Mouse (Mus musculus) intestine, embryonic 15.5 days (tissue): ENCODE results near the gene Pik3r2. TPM values are rescaled to one million over a fixed set of nuclear protein-coding genes. Genes with fewer than 3 reads are reported as not detected.

ENCODE experiments used
- ATAC-seq: fragments of 200-750 bp; cut with Nextera tagmentation; 2 replicates; pipeline ENCODE4 v1.8.0; 2017; ENCODE audit warnings: moderate TSS enrichment, moderate library complexity
- H3K27ac ChIP-seq: fragments of 300-500 bp; sonication (generic); 2 replicates; pipeline ENCODE4 v1.5.1; 2015; ENCODE audit warnings: mild to moderate bottlenecking, inconsistent platforms
- H3K27me3 ChIP-seq: fragments of 300-500 bp; sonication (generic); replicated peaks from 2 replicates; pipeline ENCODE4 v1.6.1; 2015; ENCODE audit warnings: inconsistent platforms
- H3K36me3 ChIP-seq: fragments of 300-500 bp; sonication (generic); 2 replicates; pipeline ENCODE4 v1.6.1; 2015; ENCODE audit warnings: inconsistent platforms
- H3K4me1 ChIP-seq: fragments of 300-500 bp; sonication (generic); replicated peaks from 2 replicates; pipeline ENCODE4 v1.6.1; 2015; ENCODE audit warnings: inconsistent platforms
- H3K4me2 ChIP-seq: fragments of 300-500 bp; sonication (generic); replicated peaks from 2 replicates; pipeline ENCODE4 v1.6.1; 2015; ENCODE audit warnings: mild to moderate bottlenecking, inconsistent platforms
- H3K4me3 ChIP-seq: fragments of 300-500 bp; sonication (generic); replicated peaks from 2 replicates; pipeline ENCODE4 v1.5.1; 2015; ENCODE audit warnings: inconsistent platforms
- H3K9ac ChIP-seq: fragments of 300-500 bp; sonication (generic); 2 replicates; pipeline ENCODE4 v1.6.1; 2015; ENCODE audit warnings: inconsistent platforms
- H3K9me3 ChIP-seq: fragments of 300-500 bp; sonication (generic); 2 replicates; pipeline ENCODE4 v1.6.1; 2016; ENCODE audit warnings: inconsistent platforms
- WGBS: fragments of 180-500 bp; shearing (Covaris S2); methylation state at CpG from one replicate; pipeline ENCODE4 v1.1.7; 2015; 5-methylcytosine and 5-hydroxymethylcytosine counted together
- polyA plus RNA-seq: library from polyadenylated mRNA; unstranded; fragments of >200 nt; fragmentation: Nextera tagmentation; extraction: Ambion mirVana; gene quantifications from 2 replicates; pipeline ENCODE4 v1.2.1, GENCODE M21; 2015

Pik3r2 gene
- polyA plus RNA-seq, 1 experiment from 2014 or later: 53.1 TPM

GRCm38 (mm10) chr8:70752000-70752764, 24.3 kb downstream of the Pik3r2 start:
- H3K4me3 ChIP-seq: no peak overlapping the region
- H3K4me2 ChIP-seq: no peak overlapping the region; the same call in 1 of the 2 replicates
- no peak for ATAC-seq
- 20% methylated on average over 11 of the region's 11 CpGs for WGBS
- H3K27me3 ChIP-seq: peaks cover 16% of the 10 kb centered on the region
- H3K9ac ChIP-seq: 0 out of 2 replicates have a peak overlapping the region, but pooled peaks have one; percentile 32
- H3K36me3 ChIP-seq: peaks cover 1% of the 10 kb centered on the region
- H3K9me3 ChIP-seq: no peaks in the 10 kb centered on the region
- H3K4me1 ChIP-seq: peaks cover 24% of the 10 kb centered on the region
- peak overlapping the region; percentile 86 for H3K27ac ChIP-seq

DNA sequence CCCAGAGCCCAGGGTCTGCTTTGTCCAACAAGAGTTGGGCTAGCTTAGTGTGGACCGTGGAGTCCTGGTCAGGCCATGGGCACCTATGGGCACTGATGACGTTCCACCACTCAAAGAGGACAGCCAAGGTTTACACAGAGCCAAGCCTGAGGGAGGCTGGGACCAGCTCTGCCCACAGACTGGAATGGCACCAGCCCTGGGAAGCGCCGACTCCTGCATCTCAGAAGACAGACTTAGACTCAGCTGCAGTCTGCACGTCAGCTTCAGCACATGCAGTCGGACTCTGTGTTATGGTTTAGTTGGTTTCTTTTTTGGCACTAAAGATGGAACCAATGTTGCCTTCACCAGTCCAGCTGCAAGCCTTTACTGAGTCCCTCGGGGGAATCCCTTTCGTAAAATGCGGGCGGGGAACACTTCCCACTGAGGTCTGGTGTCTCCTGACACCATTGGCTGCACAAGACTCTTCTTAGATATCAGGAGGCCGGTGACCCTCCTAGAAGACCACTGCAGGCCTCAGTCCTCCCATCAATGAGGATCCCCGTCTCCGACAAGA, 26.3 kb downstream of the Pik3r2 start:
- Histone ChIP-seq H3K27me3 (peaks cover 34% of the 10 kb centered on the region), H3K4me3 (no peak overlapping the region), H3K4me2 (no peak overlapping the region), H3K36me3 (no peaks in the 10 kb centered on the region), H3K27ac (no peak overlapping the region), H3K4me1 (peaks cover 16% of the 10 kb centered on the region), H3K9ac (no peak overlapping the region), H3K9me3 (no peaks in the 10 kb centered on the region)
- no peak for ATAC-seq
- WGBS: 85% methylated on average over 13 of the region's 13 CpGs

GRCm38 (mm10) chr8:70749097-70749674, 27.3 kb downstream of the Pik3r2 start:
- H3K36me3 ChIP-seq: no peaks in the 10 kb centered on the region
- H3K9ac ChIP-seq: no peak overlapping the region
- peaks cover 43% of the 10 kb centered on the region for H3K27me3 ChIP-seq
- H3K4me3 ChIP-seq: no peak overlapping the region
- H3K9me3 ChIP-seq: no peaks in the 10 kb centered on the region
- ATAC-seq: no peak
- H3K4me1 ChIP-seq: peaks cover 16% of the 10 kb centered on the region
- H3K4me2 ChIP-seq: no peak overlapping the region
- 78% methylated on average over 19 of the region's 19 CpGs for WGBS
- H3K27ac ChIP-seq: no peak overlapping the region

DNA sequence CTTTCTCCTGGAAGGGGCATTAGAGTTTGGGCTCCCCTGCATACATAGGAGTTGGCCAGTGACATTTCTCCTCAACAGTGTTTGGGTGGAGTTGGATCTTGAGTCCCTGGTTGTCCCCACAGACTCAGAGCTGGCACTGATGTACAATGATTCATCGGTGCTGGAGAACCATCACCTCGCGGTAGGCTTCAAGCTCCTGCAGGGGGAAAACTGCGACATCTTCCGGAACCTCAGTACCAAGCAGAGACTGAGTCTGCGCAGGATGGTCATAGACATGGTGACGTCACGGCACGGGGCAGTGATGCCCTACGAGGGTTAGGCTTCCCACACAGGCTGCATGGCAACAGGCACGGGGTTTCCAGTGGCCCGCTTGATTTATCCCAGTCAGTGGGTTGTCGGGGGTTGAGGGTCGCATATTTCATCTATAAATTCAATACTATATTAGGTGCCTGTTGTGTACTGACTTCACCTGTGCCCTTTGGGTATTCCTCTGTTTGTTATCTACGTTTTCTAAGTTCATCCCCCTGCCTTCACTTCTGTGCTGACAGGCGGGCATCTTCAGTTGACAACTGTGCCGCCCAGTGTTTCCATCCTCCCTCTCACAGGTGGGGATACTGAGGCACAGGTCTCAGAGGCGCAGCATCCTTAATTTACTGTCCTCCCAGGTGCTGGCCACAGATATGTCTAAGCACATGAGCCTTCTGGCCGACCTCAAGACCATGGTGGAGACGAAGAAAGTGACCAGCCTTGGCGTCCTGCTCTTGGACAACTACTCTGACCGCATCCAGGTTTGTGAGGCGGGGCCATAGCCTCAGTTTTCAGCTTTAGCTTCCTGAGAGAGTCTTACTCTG, 28.0 kb downstream of the Pik3r2 start:
- no peaks in the 10 kb centered on the region for H3K36me3 ChIP-seq
- H3K4me3 ChIP-seq: no peak overlapping the region
- no peak overlapping the region for H3K9ac ChIP-seq
- H3K4me2 ChIP-seq: no peak overlapping the region
- H3K27me3 ChIP-seq: peaks cover 50% of the 10 kb centered on the region
- WGBS: 83% methylated on average over 23 of the region's 23 CpGs
- no peak overlapping the region for H3K27ac ChIP-seq
- H3K9me3 ChIP-seq: no peaks in the 10 kb centered on the region
- peaks cover 20% of the 10 kb centered on the region for H3K4me1 ChIP-seq
- ATAC-seq: no peak

GRCm38 (mm10) chr8:70747211-70747890, 29.2 kb downstream of the Pik3r2 start:
- Histone ChIP-seq H3K27me3 (peaks cover 61% of the 10 kb centered on the region), H3K4me1 (peaks cover 17% of the 10 kb centered on the region), H3K27ac (no peak overlapping the region), H3K4me3 (no peak overlapping the region), H3K9ac (no peak overlapping the region), H3K4me2 (no peak overlapping the region), H3K9me3 (no peaks in the 10 kb centered on the region), H3K36me3 (no peaks in the 10 kb centered on the region)
- ATAC-seq: no peak
- WGBS: 85% methylated on average over 18 of the region's 18 CpGs

- no peak for ATAC-seq
- WGBS: 61% methylated on average over 9 of the region's 9 CpGs
- H3K9me3 ChIP-seq: no peaks in the 10 kb centered on the region
- no peak overlapping the region for H3K27ac ChIP-seq
- H3K4me1 ChIP-seq: peaks cover 17% of the 10 kb centered on the region
- H3K4me2 ChIP-seq: no peak overlapping the region
- no peak overlapping the region for H3K9ac ChIP-seq
- H3K36me3 ChIP-seq: no peaks in the 10 kb centered on the region
- H3K27me3 ChIP-seq: peaks cover 68% of the 10 kb centered on the region
- no peak overlapping the region for H3K4me3 ChIP-seq
Observed at GRCm38 (mm10) chr8:70746676-70747075, 29.8 kb downstream of the Pik3r2 start.

DNA sequence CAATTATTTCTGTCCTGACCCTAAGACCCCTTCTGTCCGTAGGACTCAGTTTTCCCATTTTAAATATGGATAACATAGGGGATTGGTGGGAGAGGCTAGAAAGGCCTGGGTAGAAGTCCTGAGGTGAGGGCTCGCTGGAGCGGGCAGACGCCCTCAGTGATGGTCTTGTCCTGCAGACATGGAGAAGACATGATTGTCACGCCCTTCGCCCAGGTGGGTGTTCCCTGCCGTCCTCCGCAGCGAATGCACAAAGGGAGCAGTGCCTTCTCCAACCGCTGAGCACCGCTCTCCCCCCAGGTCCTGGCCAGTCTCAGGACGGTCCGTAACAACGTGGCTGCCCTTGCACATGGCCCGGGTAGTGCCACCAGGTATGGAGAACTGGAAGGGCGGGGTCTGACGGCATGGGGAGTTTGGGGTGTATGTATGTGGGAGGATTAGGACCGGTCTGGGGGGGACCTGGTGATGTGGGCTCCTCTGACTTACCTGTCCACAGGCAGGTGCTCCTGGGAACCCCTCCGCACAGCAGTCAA, 30.8 kb downstream of the Pik3r2 start:
- Histone ChIP-seq H3K27ac (no peak overlapping the region), H3K27me3 (peaks cover 76% of the 10 kb centered on the region), H3K4me1 (peaks cover 17% of the 10 kb centered on the region), H3K9me3 (no peaks in the 10 kb centered on the region), H3K4me3 (no peak overlapping the region), H3K9ac (no peak overlapping the region), H3K36me3 (no peaks in the 10 kb centered on the region), H3K4me2 (no peak overlapping the region)
- 58% methylated on average over 19 of the region's 19 CpGs for WGBS
- no peak for ATAC-seq

DNA sequence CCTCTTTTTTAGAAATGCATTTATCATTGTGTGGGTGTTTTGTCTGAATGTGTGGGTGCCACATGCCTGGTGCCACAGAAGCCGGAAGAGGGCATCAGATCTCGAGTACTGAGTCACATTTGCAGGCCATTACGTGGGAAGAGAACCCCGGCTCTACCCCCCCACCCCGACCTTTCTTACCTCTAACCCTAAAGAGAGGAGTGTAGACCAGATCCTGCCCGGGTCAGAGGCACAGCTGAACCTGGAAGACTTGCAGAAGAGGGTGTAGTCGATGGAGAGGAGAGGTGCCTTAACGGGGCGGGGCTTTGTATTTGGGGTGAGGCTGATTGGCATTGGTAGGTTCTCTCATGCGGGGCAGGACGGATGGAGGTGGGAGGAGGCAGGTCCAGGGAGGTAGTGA, 31.7 kb downstream of the Pik3r2 start:
- peaks cover 17% of the 10 kb centered on the region for H3K4me1 ChIP-seq

DNA sequence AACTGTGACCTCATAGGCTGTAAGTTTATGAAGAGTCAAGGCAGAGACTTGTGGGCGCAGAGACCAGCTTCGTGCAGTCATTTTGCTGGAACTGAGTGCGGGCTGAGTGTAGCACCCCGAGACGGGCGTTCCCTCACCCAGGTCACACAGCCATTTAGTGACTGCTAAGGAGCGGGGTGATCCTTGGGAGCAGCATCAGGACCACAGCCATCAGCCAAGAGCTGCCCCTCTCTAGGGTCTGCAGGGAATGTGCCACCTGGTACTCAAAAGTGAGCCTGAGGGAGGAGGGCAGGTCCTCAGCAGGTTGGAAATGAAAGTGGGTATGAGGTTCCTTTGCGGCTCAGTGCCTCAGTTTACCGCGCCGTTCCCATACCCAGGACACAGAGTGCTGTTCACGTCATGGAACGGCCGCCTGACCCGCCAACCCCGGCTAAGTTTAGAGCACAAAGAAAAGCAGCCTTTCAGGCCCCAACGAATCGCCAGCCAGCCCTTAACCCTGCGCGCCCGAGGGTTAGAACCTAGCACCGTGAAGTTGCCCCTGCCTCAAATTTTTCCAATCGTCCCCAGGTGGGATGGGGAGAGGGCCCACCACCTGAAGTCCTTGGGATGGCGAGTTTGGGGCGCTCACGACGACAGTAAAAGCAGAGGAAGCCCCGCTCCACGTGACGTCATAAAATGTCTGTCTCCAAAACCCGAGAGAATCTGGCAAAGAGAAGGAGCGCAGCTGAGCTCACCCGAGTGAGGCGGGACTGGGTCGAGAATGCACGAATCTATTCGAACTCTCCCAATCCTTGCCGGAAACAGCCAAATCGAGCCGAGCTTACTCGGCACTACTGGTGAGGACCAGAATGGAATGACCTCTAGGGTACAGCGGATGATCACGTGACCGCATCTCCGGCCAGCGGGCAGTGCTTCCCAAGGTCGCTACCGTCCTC, 32.6 kb downstream of the Pik3r2 start:
- peaks cover 72% of the 10 kb centered on the region for H3K27me3 ChIP-seq
- 0 out of 2 replicates have a peak, but pooled peaks have one; percentile 11 for ATAC-seq

More for the DNA sequence above, 31.7 kb downstream of the Pik3r2 start:
- Histone ChIP-seq H3K9me3 (no peaks in the 10 kb centered on the region), H3K27me3 (peaks cover 76% of the 10 kb centered on the region), H3K27ac (no peak overlapping the region), H3K9ac (no peak overlapping the region), H3K36me3 (no peaks in the 10 kb centered on the region), H3K4me2 (peak overlapping the region; percentile 59; the same call in 1 of the 2 replicates), H3K4me3 (no peak overlapping the region)
- ATAC-seq: no peak
- WGBS: 48% methylated on average over 11 of the region's 11 CpGs

GRCm38 (mm10) chr8:70742981-70743655, 33.4 kb downstream of the Pik3r2 start:
- 0 out of 2 replicates have a peak overlapping the region, but pooled peaks have one; percentile 10 for H3K9ac ChIP-seq
- H3K4me3 ChIP-seq: peak overlapping the region; percentile 7; the same call in 1 of the 2 replicates
- H3K36me3 ChIP-seq: no peaks in the 10 kb centered on the region
- peaks cover 68% of the 10 kb centered on the region for H3K27me3 ChIP-seq
- ATAC-seq: 0 out of 2 replicates have a peak, but pooled peaks have one; percentile 12
- H3K9me3 ChIP-seq: no peaks in the 10 kb centered on the region
- H3K27ac ChIP-seq: no peak overlapping the region
- peak overlapping the region; percentile 59 for H3K4me2 ChIP-seq
- WGBS: 6% methylated on average over 38 of the region's 38 CpGs
- H3K4me1 ChIP-seq: peaks cover 17% of the 10 kb centered on the region

More for the DNA sequence above, 32.6 kb downstream of the Pik3r2 start:
- H3K27ac ChIP-seq: no peak overlapping the region
- H3K4me2 ChIP-seq: peak overlapping the region; percentile 59
- peak overlapping the region; percentile 15 for H3K4me3 ChIP-seq
- H3K36me3 ChIP-seq: no peaks in the 10 kb centered on the region
- peaks cover 17% of the 10 kb centered on the region for H3K4me1 ChIP-seq
- 0 out of 2 replicates have a peak overlapping the region, but pooled peaks have one; percentile 18 for H3K9ac ChIP-seq
- 8% methylated on average over 48 of the region's 48 CpGs for WGBS
- no peaks in the 10 kb centered on the region for H3K9me3 ChIP-seq
